Mouse (Mus musculus) heart, embryonic 12.5 days (tissue): ENCODE measurements around the gene Fuca1. TPM values are rescaled to one million over a fixed set of nuclear protein-coding genes. Genes with fewer than 3 reads are reported as not detected.
A peak's percentile ranks its signal among the peaks of the same experiment; 100 is the strongest.
"Not testable (repeated sequence)": the region's sequence is repeated elsewhere in the genome, so short reads cannot be mapped to it uniquely, and the experiment has no call there.

ENCODE experiments used
- ATAC-seq: fragments of 200-750 bp; cut with Nextera tagmentation; 2 replicates; pipeline ENCODE4 v1.8.0; 2017; ENCODE audit warnings: moderate TSS enrichment, moderate library complexity; ENCODE audit not compliant: insufficient number of reproducible peaks, low FRiP score
- H3K27ac ChIP-seq: fragments of 300-500 bp; sonication (generic); 2 replicates; pipeline ENCODE4 v1.5.1; 2016; ENCODE audit warnings: mild to moderate bottlenecking, moderate library complexity; ENCODE audit not compliant: poor library complexity, severe bottlenecking
- H3K27me3 ChIP-seq: fragments of 300-500 bp; sonication (generic); replicated peaks from 2 replicates; pipeline ENCODE4 v1.6.1; 2016; ENCODE audit warnings: mild to moderate bottlenecking, moderate library complexity
- H3K36me3 ChIP-seq: fragments of 300-500 bp; sonication (generic); 2 replicates; pipeline ENCODE4 v1.6.1; 2016; ENCODE audit warnings: mild to moderate bottlenecking, moderate library complexity
- H3K4me1 ChIP-seq: fragments of 300-500 bp; sonication (generic); replicated peaks from 2 replicates; pipeline ENCODE4 v1.6.1; 2016; ENCODE audit warnings: mild to moderate bottlenecking
- H3K4me2 ChIP-seq: fragments of 300-500 bp; sonication (generic); 2 replicates; pipeline ENCODE4 v1.6.1; 2016; ENCODE audit warnings: mild to moderate bottlenecking, moderate library complexity
- H3K4me3 ChIP-seq: fragments of 300-500 bp; sonication (generic); 2 replicates; pipeline ENCODE4 v1.5.1; 2016; ENCODE audit warnings: mild to moderate bottlenecking
- H3K9ac ChIP-seq: fragments of 300-500 bp; sonication (generic); 2 replicates; pipeline ENCODE4 v1.6.1; 2016; ENCODE audit warnings: mild to moderate bottlenecking, moderate library complexity
- H3K9me3 ChIP-seq: fragments of 300-500 bp; sonication (generic); replicated peaks from 2 replicates; pipeline ENCODE4 v1.6.1; 2016; ENCODE audit warnings: mild to moderate bottlenecking, moderate library complexity
- WGBS: fragments of 180-500 bp; shearing (Covaris S2); methylation state at CpG from one replicate; pipeline ENCODE4 v1.1.7; 2016; 5-methylcytosine and 5-hydroxymethylcytosine counted together
- polyA plus RNA-seq: library from polyadenylated mRNA; unstranded; fragments of >200 nt; fragmentation: Nextera tagmentation; extraction: Ambion mirVana; gene quantifications from 2 replicates; pipeline ENCODE4 v1.2.1, GENCODE M21; 2016

Fuca1 gene
- polyA plus RNA-seq, 1 experiment from 2014 or later = 36.4 TPM

DNA sequence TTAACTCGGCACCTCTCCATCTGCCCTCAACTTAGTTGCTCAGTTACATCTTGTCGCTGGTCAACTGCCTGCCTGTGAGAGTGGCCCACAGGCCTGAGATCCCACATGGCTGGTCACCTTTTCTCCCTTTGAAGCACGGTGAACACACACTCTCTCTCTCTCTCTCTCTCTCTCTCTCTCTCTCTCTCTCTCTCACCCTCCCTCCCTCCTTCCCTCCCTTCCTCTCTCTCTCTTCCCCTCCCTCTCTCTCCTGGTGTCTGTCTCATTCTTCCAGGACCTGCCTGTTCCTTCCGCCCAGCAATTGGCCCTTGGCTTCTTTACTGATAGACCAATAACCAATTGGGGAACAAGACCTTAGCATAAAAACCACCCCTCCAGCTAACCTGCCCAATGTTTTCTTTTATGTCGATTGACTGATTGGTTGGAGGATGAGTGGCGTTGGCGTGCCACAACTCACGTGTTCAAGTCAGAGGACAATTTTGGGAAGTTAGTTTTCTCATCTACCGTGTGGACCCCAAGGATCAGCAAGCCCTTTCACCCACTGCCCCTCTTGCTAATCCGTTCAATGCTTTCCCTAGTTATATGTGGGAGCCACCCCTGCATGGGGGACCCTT is 5.8 kb downstream of the Fuca1 start:
- 66% methylated on average over 10 of the region's 10 CpGs for WGBS
- Histone ChIP-seq H3K27ac (no peak overlapping the region), H3K4me2 (no peak overlapping the region), H3K4me1 (peaks cover 19% of the 10 kb centered on the region), H3K36me3 (peaks cover 35% of the 10 kb centered on the region; the same call in 1 of the 2 replicates), H3K4me3 (no peak overlapping the region), H3K9me3 (no peaks in the 10 kb centered on the region), H3K27me3 (no peaks in the 10 kb centered on the region), H3K9ac (no peak overlapping the region)
- ATAC-seq = no peak

DNA sequence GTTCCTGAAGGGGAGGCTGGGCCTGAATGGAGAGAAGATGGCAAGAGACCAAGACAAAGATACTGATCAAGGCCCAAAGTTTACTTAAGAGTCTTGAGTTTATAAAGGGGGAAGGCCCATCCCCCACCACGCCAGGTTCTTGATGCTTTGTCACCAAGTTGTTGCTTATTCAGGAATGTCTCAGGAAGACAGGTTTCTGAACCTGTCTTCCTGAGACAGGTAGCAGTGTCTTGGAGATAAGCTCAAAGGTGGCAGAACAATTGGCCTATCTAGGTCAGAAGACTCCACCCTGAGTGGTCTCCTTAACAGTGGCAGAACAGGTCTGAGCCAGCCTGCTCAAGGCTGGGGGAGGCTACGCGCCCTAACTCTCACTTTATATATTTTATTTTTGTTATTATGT is 6.3 kb downstream of the Fuca1 start:
- no peak for ATAC-seq
- no peak overlapping the region for H3K4me2 ChIP-seq
- no peak overlapping the region for H3K27ac ChIP-seq
- peaks cover 14% of the 10 kb centered on the region for H3K4me1 ChIP-seq
- no peak overlapping the region for H3K9ac ChIP-seq
- 94% methylated on average over 3 of the region's 3 CpGs for WGBS
- peaks cover 38% of the 10 kb centered on the region; the same call in 1 of the 2 replicates for H3K36me3 ChIP-seq
- no peaks in the 10 kb centered on the region for H3K9me3 ChIP-seq
- H3K27me3 ChIP-seq = no peaks in the 10 kb centered on the region
- no peak overlapping the region for H3K4me3 ChIP-seq

DNA sequence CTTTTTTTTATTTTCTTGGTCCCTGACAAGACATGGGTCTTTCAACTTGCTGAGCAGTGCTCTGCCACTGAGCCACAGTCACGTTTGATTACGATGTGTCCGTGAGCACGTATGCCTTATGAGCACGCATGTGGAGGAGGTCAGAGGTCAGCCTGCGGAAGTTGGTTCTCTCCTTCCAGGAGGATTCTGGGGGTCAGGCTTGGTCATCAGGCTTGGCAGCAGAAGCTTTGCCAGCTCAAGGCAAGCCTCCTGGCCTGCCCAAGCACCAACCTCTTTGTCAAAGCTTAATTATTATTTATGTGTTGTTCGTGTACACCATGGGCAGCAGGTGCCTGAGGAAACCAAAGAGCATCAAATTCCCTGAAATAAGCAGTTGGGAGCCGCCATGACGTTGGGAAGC is 7.8 kb downstream of the Fuca1 start:
- ATAC-seq = no peak
- no peak overlapping the region for H3K27ac ChIP-seq
- no peaks in the 10 kb centered on the region for H3K9me3 ChIP-seq
- no peaks in the 10 kb centered on the region for H3K27me3 ChIP-seq
- 88% methylated on average over 9 of the region's 9 CpGs for WGBS
- no peak overlapping the region for H3K4me3 ChIP-seq
- H3K36me3 ChIP-seq = peaks cover 44% of the 10 kb centered on the region
- no peak overlapping the region for H3K9ac ChIP-seq
- H3K4me1 ChIP-seq = peaks cover 13% of the 10 kb centered on the region
- H3K4me2 ChIP-seq = no peak overlapping the region

GRCm38 (mm10) chr4:135929405-135929804 is 8.9 kb downstream of the Fuca1 start:
- Histone ChIP-seq H3K4me1 (peaks cover 13% of the 10 kb centered on the region), H3K4me2 (no peak overlapping the region), H3K27me3 (no peaks in the 10 kb centered on the region), H3K9me3 (no peaks in the 10 kb centered on the region), H3K27ac (no peak overlapping the region), H3K36me3 (peaks cover 49% of the 10 kb centered on the region), H3K4me3 (no peak overlapping the region), H3K9ac (no peak overlapping the region)
- 82% methylated on average over 5 of the region's 5 CpGs for WGBS
- ATAC-seq = no peak

DNA sequence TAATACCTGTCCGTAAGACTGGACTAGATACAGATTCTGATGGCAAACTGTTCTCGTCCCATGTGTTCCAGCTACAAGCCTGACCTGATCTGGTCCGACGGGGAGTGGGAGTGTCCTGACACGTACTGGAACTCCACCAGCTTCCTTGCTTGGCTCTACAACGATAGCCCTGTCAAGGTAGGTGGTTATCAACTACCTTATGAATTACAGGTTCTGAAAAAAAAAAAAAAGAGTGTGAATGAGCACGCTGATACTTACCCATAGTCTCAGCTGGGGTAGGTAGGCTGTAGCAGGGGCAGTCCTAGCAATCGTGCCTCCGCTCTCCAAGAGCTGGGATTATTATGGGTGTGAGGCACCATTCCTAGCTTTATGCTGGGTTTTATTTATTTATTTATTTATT is 9.3 kb downstream of the Fuca1 start:
- H3K4me2 ChIP-seq = no peak overlapping the region
- no peak overlapping the region for H3K4me3 ChIP-seq
- H3K9me3 ChIP-seq = no peaks in the 10 kb centered on the region
- no peak overlapping the region for H3K9ac ChIP-seq
- no peak overlapping the region for H3K27ac ChIP-seq
- ATAC-seq = no peak
- peaks cover 47% of the 10 kb centered on the region for H3K36me3 ChIP-seq
- WGBS = 83% methylated on average over 9 of the region's 9 CpGs
- peaks cover 13% of the 10 kb centered on the region for H3K4me1 ChIP-seq
- H3K27me3 ChIP-seq = no peaks in the 10 kb centered on the region

DNA sequence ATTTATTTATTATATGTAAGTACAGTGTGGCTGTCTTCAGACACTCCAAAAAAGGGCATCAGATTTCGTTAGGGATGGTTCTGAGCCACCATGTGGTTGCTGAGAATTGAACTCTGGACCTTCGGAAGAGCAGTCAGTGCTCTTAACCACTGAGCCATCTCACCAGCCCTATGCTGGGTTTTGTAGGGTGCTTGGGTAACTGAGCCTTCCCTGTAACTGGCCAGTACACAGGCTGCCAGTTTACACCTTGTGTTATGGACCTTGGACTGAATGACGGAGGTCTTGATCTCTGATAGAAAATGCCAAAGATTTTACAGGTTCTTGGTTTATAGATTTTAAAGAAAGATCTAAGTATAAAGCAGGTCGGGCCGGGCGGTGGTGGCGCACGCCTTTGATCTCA is 9.7 kb downstream of the Fuca1 start:
- ATAC-seq = no peak
- H3K4me3 ChIP-seq = no peak overlapping the region
- no peaks in the 10 kb centered on the region for H3K27me3 ChIP-seq
- H3K36me3 ChIP-seq = peaks cover 46% of the 10 kb centered on the region
- H3K4me1 ChIP-seq = peaks cover 13% of the 10 kb centered on the region
- no peak overlapping the region for H3K9ac ChIP-seq
- H3K27ac ChIP-seq = no peak overlapping the region
- H3K4me2 ChIP-seq = no peak overlapping the region
- whole genome bisulfite sequencing = 87% methylated on average over 8 of the region's 8 CpGs
- no peaks in the 10 kb centered on the region for H3K9me3 ChIP-seq

DNA sequence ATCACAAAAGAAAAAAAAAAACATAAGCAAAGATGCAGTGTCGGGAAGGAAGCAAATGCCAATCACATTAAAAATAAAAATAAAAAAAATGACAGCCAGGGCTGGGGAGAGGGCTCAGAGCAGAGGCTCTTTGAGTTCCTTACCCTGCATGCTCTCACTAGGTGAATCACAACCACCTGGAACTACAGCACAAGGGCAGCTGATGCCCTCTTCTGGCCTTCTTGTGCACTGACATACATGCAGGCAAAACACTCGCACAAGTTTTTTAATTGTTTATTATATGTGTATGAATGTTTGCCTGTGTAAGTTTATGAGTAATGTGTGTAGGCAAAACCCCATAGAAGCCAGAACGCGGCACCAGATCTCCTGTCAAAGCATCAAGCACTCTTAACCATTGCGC is 11.3 kb downstream of the Fuca1 start:
- WGBS = 64% methylated on average over 5 of the region's 5 CpGs
- Histone ChIP-seq H3K9me3 (no peaks in the 10 kb centered on the region), H3K4me3 (no peak overlapping the region), H3K4me1 (peaks cover 14% of the 10 kb centered on the region), H3K4me2 (no peak overlapping the region), H3K36me3 (peaks cover 41% of the 10 kb centered on the region), H3K27ac (no peak overlapping the region), H3K27me3 (no peaks in the 10 kb centered on the region), H3K9ac (no peak overlapping the region)
- no peak for ATAC-seq

DNA sequence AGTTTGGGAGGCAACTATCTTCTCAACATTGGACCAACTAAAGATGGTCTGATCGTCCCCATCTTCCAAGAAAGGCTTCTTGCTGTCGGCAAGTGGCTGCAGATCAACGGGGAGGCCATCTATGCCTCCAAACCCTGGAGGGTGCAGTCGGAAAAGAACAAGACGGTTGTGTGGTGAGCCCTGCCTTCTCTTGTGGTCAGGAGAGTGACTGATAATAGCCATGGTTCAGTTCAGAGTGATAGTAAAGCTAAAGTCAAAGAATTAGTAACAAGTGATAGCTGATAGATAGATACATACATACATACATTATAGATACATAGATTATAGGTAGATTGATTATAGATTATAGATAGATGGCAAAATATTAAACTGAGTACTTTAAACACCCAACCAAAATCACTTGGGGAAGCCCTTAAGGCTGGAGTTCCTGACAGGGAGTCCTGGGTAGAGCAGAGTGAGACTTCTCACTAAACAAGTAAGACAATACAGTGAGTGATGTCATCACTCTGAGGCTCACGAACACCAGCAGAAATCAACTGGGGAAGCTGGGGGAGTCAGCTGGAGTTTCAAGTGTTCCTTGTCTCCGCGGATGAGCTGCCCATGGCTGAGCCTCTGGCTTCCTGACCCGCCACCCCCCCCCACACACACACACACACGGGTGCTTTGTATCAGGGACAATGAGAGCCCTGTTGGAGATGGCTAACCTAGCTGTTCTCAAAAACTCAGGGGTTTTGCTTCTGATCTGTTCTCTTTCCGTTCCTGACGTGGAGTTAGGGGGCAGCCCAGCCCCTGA is 14.4 kb downstream of the Fuca1 start:
- Histone ChIP-seq H3K4me3 (no peak overlapping the region), H3K27me3 (no peaks in the 10 kb centered on the region), H3K9me3 (no peaks in the 10 kb centered on the region), H3K27ac (0 out of 2 replicates have a peak overlapping the region, but pooled peaks have one; percentile 4), H3K36me3 (peaks cover 46% of the 10 kb centered on the region), H3K4me2 (peak overlapping the region; percentile 20; the same call in 1 of the 2 replicates), H3K9ac (0 out of 2 replicates have a peak overlapping the region, but pooled peaks have one; percentile 28), H3K4me1 (peaks cover 19% of the 10 kb centered on the region)
- ATAC-seq = no peak
- WGBS = 39% methylated on average over 12 of the region's 12 CpGs

DNA sequence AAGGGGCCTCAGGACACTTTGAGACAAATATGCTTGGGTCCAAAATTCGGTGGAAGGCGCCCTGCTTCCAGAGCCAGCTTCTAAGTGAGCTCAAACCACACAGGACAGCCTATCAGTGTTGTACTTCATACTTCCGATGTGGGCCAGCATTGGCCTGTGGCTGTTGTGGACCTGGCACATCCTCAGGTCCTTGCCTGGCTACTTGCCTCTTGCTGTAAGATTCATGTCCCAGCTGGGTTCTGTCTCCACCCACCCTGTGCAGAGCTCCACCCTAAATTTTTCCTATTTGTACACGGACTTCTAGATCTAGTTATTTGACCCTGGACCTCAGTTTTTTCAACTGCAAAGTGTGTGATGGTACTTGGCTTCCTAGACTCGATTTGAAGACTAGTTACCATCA is 15.0 kb downstream of the Fuca1 start:
- Histone ChIP-seq H3K27ac (0 out of 2 replicates have a peak overlapping the region, but pooled peaks have one; percentile 4), H3K36me3 (peaks cover 42% of the 10 kb centered on the region)
- no peak for ATAC-seq

GRCm38 (mm10) chr4:135938858-135939257 is 18.3 kb downstream of the Fuca1 start:
- Histone ChIP-seq H3K27me3 (no peaks in the 10 kb centered on the region), H3K4me2 (no peak overlapping the region), H3K9me3 (no peaks in the 10 kb centered on the region), H3K4me1 (peaks cover 27% of the 10 kb centered on the region), H3K4me3 (no peak overlapping the region), H3K36me3 (peaks cover 24% of the 10 kb centered on the region), H3K27ac (no peak overlapping the region), H3K9ac (no peak overlapping the region)
- no peak for ATAC-seq
- 64% methylated on average over 7 of the region's 7 CpGs for WGBS

More for the DNA sequence above, 15.0 kb downstream of the Fuca1 start:
- Histone ChIP-seq H3K4me1 (peaks cover 19% of the 10 kb centered on the region), H3K9me3 (no peaks in the 10 kb centered on the region), H3K4me2 (peak overlapping the region; percentile 20; the same call in 1 of the 2 replicates), H3K27me3 (no peaks in the 10 kb centered on the region), H3K9ac (0 out of 2 replicates have a peak overlapping the region, but pooled peaks have one; percentile 28), H3K4me3 (no peak overlapping the region)
- WGBS = 55% methylated on average over 5 of the region's 5 CpGs

GRCm38 (mm10) chr4:135941026-135941425 is 20.5 kb downstream of the Fuca1 start:
- H3K9ac ChIP-seq, H3K27ac ChIP-seq, ATAC-seq, H3K4me3 ChIP-seq, H3K9me3 ChIP-seq, H3K4me2 ChIP-seq, H3K27me3 ChIP-seq: not testable (repeated sequence)
- peaks cover 22% of the 10 kb centered on the region for H3K4me1 ChIP-seq
- WGBS = 79% methylated on average over 8 of the region's 8 CpGs
- peaks cover 23% of the 10 kb centered on the region for H3K36me3 ChIP-seq
